Mouse (Mus musculus) CD4-positive, CD25-positive, alpha-beta regulatory T cell, adult 4 months (primary cell): Measurements from ENCODE around the gene Mnd1. TPM values are rescaled to one million over a fixed set of nuclear protein-coding genes. Genes with fewer than 3 reads are reported as not detected.

Experiments used
- ATAC-seq: one replicate; pipeline ENCODE4 v1.8.0; 2017
- polyA plus RNA-seq, 2 experiments: library from polyadenylated mRNA; unstranded; fragments of 100-300 nt; shearing (Covaris generic); gene quantifications; one replicate each; pipeline ENCODE4 v1.2.1; 2017

Gene Mnd1
- polyA plus RNA-seq, 2 experiments from 2014 or later, result 2.9 TPM; not detected in 1

GRCm38 (mm10) chr3:84157559-84158350 is 2.2 kb upstream of the Mnd1 start:
- no peak for ATAC-seq

DNA sequence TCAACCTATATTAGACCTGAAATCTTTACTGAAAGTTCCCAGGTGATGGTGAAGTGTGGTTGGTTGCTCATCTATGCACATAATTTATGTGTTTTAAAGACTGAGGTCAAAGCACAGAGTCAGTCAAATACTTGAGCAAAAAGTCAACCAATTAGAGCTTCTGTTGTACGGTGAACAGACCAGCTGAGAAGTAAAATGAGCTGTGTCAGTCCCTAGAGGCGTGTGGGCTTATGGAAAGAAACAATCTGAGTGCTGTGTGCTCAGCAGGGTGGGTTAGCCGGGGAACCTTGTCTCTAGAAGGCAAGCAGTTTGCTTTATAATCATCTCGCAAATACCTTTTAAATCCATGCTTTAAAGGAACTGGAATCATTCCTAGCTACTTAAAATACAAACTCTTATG is 1.4 kb upstream of the Mnd1 start:
- no peak for ATAC-seq

GRCm38 (mm10) chr3:84156105-84156504 is 519 bp upstream of the Mnd1 start:
- ATAC-seq, result no peak

DNA sequence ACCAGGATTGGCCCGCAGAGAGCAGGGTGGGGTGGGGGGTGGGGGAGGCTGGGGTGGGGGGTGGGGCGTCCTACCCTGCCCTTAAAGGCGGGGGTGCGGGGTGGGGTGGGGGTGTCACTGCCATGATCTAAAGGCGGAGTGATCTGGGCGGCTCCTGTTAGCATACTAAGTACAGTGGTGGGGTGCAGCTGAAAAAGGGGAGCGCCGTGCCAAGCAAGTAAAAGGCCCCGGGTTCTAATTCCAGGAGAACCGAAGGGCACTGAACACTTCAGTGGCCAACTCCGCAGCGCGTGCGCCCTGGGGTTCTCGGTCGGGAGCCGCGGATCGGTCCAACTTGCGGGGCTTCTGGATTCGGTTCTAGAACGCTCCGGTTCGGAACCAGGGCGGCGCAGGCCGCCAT is 440 bp downstream of the Mnd1 start:
- peak; percentile 2 for ATAC-seq

DNA sequence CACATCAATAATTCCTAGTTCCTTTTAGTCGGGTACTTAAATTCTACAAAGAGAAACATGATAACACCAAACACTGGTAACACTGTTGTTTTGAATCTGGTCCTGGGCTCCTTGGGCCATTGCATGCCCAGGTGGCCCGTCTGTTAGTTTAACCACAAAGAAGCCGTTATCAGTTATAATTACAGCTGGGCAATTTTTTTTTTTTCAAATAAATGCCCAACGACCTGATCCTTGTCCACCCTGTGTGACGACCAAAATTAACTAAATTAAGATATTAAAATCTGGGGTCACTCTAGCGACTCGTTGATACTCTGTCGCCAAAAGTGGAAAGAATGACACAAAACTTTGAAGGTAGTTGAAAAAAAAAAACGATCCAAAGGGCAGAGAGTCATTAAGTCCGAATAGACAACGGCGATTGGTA is 855 bp downstream of the Mnd1 start:
- ATAC-seq, result no peak

DNA sequence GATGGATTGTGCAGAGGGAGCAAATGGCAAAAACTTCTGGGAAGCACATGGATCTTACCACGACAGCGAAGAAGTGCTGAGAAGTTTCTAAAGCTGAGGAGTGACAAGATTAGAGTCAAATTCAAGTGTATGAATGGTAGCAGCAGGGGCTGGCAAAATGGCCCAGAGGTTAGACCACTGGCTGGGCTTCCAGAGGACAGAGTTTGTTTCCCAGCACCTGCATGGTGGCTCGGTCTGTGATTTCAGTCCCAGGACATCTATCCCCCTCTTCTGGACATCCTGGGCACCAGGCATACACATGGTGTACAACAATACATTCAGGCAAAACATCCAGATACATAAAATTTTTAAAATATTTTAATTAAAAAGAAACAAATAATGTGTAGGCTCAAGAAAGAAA is 5.8 kb downstream of the Mnd1 start:
- no peak for ATAC-seq

- ATAC-seq, result no peak
These were observed 14.6 kb downstream of the Mnd1 start for GRCm38 (mm10) chr3:84140947-84141346.

DNA sequence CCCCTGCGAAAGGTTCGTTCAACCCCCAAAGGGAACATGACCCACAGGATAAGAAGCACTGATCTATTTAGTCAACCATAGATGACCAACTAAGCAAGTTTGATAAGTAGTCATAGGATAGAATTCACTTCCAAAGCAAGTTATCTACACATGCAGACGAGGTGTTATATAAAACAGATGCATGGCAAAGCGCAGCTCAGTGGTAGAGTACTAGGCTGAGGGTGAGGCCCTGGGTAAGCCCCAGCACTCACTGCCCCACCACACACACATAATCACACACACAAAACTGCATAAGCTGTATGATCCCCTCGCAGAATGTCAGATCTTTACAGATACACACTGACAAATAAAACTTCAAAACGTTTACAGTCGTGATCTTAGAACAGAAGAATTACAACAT is 19.1 kb downstream of the Mnd1 start:
- no peak for ATAC-seq

GRCm38 (mm10) chr3:84135933-84136332 is 19.7 kb downstream of the Mnd1 start:
- ATAC-seq, result no peak

DNA sequence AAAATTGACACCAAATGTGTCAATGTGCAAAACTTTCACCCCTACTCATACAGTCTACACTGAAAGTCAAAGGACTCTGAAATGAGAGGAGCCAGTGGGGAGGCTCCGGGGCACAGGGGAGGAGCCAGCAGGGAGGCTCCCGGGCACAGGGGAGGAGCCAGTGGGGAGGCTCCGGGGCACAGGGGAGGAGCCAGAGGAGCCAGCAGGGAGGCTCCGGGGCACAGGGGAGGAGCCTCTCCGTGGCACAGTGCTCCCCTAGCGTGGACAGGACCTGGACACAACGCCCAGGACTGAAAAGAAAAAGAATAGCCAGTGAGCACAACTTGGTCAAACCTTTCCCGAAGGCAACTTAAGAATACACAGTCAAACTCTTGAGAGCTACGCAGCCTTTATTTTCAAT is 20.2 kb downstream of the Mnd1 start:
- ATAC-seq, result no peak

DNA sequence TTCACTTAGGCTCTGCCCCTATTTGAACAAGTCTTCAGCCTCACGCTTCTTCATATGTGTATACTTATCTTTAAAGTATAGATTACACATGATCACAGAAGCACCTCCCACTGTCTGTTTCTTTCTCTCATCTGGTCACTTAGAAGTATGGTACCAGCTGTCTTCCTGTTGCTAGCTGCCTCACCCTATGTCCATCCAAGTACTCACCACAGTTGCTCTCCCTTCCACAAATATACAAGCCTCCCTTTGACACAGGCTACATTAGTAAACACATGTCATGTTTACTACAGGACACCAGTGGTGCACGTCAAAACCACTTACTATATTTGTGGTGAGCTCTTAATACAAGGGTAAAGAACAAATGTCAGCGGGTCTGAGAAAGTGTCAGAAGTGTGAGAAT is 24.2 kb downstream of the Mnd1 start:
- no peak for ATAC-seq

DNA sequence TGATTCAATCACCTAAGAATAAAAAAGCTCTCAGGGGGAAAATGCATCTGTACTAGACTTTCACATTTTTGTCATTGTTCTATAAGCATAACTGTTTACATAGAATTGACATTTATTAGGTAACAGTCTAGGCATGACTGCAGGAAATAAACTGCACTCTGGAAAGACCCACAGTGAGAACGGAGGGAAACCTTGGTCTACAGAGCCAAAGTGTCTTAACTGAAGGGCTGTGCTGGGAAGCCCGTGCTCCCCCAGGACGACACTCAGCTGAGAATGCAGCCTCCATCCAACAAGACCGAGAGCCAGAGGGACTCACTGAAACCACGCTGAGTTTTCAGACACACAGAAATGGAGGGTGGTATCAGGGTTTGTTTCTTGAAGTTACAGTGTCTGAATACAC is 24.8 kb downstream of the Mnd1 start:
- no peak for ATAC-seq

GRCm38 (mm10) chr3:84128871-84129870 is 26.4 kb downstream of the Mnd1 start:
- ATAC-seq, result no peak

DNA sequence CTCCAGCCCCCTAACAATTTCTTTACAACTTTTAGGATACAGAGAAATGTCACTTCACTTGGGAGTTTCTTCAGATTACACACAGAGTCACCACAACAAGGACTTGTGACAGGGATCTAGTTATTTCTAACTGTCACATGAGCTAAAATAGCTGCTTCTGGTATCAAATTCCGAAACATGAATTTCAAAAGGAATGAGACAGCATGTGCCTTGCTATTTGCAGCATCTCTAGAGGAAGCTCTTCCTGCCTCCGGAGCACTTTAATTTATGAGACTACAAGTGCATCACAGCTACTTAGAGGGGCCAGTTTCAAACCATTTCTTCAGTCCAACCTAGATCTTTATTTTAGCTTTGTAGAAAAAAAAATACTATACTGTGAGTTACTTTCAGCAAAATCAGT is 28.2 kb downstream of the Mnd1 start:
- no peak for ATAC-seq

GRCm38 (mm10) chr3:84126721-84127120 is 28.9 kb downstream of the Mnd1 start:
- peak; percentile 50 for ATAC-seq

- peak; percentile 56 for ATAC-seq
These were observed 29.8 kb downstream of the Mnd1 start for GRCm38 (mm10) chr3:84125704-84126289.

DNA sequence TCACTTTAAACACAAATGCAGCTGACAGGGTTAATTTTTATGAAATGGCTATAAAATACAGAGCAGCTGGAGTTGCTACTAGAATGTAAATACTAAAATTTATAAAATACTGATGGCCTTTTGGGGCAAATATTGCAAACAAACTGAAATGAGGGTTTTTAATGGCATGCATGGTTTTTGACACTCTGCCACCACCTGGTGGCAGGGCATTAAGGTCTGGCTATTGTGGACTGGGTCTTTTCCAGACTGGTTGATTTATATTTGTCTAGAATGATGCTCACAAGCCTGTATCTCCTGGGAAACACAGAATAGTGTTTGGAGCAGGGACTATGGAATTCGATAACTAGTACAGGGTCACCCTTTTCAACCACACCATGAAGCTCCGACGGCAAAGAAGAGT is 32.1 kb downstream of the Mnd1 start:
- peak; percentile 68 for ATAC-seq

- ATAC-seq, result no peak
These were observed 36.9 kb downstream of the Mnd1 start for GRCm38 (mm10) chr3:84118718-84119117.

DNA sequence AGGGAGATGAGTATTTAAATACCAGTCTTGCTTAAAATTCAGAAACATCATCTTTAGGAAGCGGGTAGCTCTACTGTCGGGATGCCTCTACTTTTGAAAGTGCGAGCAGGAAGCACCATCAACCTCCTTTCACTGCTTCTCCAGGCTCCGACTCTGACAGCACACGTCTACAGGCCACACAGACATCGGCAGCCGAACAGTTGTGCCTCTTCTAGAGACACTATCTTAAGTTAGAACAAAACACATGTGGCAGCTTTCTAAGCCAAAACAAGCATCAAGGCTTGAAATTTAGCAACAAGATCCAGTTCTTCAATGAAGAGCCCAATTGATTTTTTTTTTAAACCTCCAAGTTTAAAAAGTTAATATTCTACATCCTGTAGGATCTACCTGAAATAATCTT is 37.4 kb downstream of the Mnd1 start:
- ATAC-seq, result no peak

- no peak for ATAC-seq
These were observed 47.0 kb downstream of the Mnd1 start for GRCm38 (mm10) chr3:84108614-84109013.

DNA sequence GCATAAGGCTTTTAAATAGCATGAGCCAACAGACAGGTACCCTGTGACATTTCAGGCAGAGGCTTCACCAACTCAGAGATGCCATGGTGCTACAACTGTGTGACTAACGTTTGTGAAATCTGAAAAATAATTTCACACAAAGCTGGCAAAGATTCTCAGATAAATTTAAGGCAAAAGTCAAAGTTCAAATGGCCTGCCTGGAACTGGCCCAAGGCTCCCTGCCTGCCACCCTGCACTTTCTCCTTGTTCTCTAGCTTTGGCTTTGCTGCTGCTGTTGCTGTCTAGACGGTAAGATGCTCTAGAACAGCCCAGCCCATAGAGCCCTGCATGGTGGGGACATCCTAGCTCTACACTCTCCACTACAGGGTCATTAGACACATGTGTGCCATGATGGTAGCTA is 49.5 kb downstream of the Mnd1 start:
- ATAC-seq, result no peak

DNA sequence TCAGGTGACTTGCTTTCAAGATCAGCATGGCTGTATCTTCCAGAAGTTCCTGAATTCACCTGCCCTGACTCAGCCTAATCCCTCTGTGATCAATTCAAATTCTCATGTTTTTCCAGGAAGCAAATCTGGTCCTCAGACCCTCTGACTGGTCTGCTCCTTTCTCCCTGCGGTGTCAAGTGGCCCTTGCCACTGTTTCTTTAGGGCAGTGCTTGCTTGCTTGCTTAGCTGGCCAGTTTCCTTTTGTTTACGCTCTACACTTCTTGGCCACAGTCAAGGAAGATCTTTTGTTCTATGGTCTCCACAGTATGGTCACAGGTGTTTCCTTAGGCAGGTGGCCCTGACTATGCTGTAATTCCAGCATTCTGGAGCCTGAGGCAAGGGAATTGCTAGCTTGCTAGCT is 52.0 kb downstream of the Mnd1 start:
- no peak for ATAC-seq

DNA sequence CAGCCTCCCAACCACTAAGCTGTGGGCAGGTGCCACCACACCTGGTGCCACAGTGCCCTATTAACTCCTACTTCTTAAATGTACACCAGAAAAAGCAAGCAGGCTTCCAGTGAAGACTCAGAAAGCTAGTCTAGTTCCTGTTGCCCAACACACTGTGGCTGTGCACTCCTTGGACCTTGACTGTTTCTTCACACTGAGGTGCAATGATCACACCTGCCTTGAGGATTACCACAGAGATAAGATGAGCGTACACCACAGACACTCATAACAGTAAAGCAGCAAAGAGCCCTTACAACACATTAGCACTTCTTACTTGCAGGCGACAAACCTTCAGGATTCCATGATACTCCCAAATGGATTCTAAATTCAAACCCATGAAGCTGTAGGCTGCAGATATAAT is 62.7 kb downstream of the Mnd1 start:
- ATAC-seq, result no peak
